Mouse (Mus musculus) frontal cortex, postnatal 25 days (tissue): Measurements from ENCODE around the gene D17H6S53E.
A peak's percentile ranks its signal among the peaks of the same experiment; 100 is the strongest.

Experiments used
- DNase-seq, 2 experiments: peaks; one replicate each; pipeline ENCODE4 v3.0.0; 2022; ENCODE audit warnings: low spot score in 2 of 2

The D17H6S53E gene

DNA sequence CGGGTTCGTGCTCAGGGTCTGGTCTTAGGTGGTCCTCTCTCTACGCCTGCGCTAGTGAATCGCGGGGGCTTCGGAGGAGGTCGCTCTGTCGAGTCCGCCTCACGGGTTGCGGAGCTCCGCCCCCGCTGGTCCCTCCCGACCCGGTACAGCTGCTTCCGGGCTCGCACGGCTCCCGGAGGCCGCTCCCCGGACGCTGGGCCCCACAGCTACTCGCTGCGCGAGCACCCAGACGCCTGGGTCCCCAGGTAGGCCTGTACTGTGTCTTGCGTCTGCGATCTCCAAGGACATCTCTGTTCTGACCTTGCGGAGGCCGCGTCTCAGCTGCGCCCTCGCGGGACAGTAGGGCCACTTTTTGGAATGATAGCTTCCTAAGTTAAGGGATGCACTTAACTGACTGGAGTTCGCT lies at the start of gene D17H6S53E:
Gene D17H6S53E, plus strand, starts transcription at position 168 of the 406 bp plus-strand sequence.
- DNase-seq: peak; percentile 41 to 53

DNA sequence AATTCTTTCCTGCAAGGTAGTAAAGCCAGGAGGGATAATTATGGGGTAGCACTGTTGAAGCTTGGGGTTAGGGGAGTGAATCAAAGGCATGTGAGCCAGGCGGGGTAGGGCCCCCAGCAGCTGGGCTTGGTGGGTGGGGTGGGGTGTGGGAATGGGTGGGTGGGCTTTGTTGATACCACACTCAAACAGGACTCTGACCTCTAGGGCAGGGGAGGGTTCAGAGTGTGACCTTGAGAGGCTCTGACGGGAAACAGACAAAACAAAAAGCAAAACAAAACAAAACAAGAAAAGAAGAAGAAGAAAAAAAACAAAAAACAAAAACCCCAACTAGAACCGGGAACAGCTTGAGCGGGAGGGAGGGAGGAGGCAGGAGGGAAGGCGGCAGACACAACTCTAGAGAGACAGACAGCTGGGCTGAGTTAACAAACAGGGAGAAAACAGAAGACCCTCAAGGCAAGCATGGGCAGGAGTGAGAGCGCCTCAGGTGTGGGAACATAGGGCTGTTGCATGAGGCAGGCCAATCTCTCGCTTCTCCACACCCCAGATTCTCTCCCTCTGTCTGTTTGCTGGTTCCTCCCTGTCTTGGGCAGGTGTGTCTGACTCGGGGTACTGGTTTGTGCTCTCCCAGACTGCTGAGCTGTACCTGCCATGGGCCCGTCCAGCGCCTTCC lies 49.5 kb upstream of the D17H6S53E start, which contains the start of gene Ly6g6e:
Gene Ly6g6e, plus strand, starts transcription at position 396 of the 670 bp plus-strand sequence.
- no peak for DNase-seq

DNA sequence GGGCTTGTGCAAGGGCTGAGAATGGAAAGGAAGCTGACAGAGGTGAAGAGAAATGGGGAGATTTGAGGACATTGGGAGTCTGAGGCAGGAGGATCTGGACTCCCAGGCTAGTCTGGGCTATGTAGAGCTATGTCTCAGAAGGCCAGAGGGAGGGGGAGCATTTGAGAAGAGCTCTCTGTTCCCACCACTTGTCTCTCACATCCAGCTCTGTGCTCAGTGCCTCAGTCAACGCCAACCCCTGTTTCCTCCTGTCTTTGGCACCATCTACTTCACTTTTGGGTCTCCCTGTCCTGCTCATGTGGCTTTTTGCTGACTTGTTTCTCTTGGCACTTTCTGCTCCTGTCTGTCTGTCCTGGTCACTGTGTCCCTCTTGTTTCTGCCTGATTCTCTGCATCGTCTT lies 48.9 kb upstream of the D17H6S53E start:
- DNase-seq: no peak

DNA sequence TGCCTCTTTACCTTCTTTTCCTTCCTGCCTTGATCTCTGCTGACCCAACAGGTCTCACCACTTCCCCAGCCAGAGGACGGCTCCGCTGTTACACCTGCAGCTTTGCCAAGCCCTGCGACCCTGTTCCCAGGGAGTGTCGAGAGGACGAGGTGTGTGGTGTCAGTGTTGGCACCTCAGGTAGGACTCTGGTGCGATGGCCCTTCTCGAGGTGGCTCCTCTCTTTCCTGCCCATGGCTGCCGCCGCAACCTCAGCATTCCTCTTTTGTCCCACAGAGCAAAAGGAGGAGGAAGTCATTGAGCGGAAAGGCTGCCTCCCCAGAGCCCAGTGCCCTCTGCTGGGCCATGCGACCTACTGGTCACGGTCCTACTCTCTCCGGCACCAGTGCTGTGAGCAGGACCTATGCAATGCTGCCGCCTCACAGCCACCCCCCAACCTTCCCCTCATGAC lies 48.4 kb upstream of the D17H6S53E start, which contains the start of gene Ly6g6d:
Gene Ly6g6d, minus strand, starts transcription at position 280 of the 448 bp plus-strand sequence.
- DNase-seq: no peak

DNA sequence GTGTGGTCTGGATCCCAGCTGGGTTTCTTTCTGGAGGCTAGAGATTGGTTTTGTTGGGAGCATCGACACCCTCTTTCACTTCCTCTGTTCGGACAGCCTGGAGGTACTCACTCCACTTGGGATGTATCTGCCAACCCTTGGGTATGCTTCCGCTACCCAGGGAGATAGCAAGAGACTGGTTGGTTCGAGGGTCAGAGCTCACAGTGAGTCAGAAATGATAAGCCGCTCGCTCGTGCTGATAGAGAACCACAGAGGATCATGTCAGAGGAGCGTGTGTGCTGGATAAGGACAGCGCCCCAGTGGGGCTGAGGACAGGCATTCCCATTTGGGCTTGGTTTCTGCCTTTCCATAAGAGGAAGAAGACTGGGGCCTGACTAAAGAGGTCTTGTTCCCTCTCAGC lies 46.4 kb upstream of the D17H6S53E start:
- no peak for DNase-seq

DNA sequence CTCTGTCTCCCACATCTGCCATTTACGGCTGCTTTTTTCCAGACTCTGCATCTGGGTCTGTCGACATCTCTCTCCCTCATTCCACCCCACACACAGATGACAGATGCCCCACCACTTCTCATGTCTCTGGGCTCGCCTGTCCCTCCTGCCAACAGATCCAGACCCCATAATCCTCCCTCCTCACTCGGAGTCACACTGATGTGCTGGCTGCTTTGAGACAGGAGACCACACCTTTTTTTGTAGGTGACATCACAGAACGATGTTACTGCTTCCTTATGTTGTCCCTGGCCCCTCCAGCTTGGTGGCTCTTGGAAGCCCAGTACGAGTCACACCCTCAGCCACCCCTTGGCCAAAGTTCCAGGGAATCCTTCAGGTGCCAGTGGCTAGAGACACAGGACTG lies 45.9 kb upstream of the D17H6S53E start:
- no peak for DNase-seq

DNA sequence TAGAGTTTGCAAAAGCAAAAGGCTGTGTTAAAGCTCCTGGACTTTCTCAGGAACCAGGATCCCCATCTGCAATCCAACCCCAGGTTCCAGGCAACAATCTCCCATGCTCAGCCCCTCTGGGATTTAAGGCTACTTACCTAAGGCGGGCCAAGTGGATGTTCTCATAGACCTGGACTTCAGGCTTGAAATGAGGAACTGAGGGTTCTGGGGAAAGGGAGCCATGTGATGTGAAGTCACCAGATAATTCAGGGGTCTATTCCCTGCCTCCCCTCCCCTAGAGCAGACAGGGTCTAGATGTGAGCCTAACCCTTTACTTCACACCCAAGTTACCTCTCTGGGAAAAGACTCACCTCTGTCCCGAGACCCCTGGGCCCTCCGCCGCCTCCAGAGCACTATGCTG lies 45.5 kb upstream of the D17H6S53E start:
- no peak for DNase-seq

DNA sequence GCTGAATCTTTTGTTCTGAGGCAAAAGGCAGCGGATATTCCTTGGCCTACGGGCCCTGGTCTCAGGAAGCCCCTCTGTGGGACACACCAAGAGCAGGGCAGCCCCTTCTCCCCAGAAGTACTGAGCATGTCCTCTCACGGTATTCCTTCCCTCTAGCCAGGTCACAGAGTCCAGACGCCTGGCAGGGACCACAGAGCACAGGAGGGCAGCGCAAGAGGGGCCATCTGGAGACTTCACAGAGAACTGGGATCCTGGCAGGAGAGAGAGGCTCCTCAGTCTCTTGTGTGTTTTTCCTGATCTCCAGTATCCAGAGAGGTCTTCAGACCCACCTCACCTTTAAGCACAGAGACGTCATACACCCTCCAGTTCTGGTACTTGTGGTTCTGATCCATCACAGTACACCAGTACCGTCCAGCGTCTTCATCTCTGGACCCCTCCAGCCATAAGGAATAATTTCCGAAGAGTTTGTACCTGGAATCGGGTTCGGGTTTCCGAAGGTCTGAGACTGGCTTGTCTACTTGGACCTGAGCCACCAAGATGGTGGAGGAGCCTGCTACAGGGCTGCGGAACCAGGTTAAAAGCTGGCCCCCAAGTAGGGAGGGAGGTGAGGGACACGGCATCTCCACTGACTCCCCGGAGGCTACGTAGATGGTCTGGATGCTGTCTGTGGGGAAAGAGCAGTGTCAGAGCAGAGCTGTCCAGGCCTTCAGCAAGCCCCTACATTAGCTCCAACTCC lies 43.2 kb upstream of the D17H6S53E start:
- no peak for DNase-seq

DNA sequence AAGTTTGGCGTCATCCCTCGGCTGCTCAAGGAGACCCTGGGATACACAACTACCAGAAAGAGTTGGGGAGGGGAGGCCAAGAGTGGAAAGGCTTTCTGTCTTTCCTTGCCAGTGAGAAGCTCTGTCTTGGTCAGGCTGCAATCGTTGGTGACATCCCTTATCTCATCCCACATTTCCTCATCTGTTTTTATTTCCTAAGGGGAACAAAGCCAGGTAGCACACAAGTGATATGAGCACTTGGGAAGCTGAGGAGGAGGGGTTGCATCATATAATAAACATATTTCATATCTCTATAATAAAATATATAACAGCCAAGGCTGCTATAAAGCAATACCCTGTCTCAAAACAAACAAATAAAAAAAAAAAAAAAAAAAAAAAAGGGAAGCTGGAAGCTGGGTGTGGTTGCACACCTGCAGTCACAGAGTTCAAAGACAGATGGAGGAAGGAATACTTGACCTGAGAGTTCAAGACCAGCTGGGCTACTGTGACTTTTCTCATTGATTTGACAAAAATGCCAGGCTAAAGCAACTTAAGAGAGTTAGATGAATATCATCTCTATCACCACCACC lies 42.2 kb upstream of the D17H6S53E start:
- DNase-seq: no peak

DNA sequence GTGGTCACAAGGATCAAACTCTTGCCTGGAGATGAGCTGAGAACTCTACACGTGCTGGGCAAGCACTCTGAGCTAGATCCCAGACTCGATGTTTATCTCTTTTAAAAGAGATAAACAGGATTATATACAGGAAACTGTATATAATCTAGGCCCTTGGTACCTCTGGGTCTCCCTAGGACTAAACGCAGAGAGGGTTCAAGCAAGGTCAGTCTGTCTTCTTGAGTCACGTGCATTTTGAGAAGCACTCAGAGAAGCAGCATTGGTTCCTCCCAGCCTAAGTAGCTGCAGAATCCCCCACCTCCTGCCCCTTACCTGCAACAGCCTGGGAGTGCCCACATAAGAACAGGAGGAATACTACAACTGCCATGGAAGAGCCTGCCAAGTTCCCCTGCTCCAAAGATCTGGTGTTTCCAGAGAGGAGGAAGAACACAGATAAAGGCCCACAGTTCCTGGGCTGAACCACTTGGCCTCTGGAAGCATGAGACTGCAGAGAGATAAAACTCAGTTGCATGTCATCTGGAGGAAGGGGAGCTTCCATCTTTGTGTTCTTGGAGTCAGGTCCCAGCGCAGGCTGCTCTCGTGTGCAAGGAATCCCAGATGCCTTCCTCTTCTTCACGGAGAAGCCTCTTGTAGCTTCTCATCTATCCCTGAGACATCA lies 40.8 kb upstream of the D17H6S53E start, which contains the start of gene Ly6g6f:
Gene Ly6g6f, minus strand, starts transcription at position 403 of the 658 bp plus-strand sequence.
- DNase-seq: no peak

DNA sequence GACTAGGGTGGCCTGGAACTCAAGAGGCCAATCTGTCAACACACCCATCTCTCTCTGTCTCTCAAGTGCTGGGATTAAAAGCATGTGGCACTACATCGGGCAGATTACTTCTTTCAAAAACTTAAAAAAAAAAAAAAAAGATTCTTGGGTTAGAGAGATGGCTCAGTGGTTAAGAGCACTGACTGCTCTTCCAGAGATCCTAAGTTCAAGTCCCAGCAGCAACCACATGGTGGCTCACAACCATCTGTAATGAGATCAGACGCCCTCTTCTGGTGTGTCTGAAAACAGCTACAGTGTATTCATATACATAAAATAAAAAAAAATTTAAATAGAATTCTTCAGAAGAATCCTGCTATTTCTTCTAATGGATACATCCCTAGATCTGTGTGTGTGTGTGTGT lies 38.0 kb upstream of the D17H6S53E start:
- no peak for DNase-seq

DNA sequence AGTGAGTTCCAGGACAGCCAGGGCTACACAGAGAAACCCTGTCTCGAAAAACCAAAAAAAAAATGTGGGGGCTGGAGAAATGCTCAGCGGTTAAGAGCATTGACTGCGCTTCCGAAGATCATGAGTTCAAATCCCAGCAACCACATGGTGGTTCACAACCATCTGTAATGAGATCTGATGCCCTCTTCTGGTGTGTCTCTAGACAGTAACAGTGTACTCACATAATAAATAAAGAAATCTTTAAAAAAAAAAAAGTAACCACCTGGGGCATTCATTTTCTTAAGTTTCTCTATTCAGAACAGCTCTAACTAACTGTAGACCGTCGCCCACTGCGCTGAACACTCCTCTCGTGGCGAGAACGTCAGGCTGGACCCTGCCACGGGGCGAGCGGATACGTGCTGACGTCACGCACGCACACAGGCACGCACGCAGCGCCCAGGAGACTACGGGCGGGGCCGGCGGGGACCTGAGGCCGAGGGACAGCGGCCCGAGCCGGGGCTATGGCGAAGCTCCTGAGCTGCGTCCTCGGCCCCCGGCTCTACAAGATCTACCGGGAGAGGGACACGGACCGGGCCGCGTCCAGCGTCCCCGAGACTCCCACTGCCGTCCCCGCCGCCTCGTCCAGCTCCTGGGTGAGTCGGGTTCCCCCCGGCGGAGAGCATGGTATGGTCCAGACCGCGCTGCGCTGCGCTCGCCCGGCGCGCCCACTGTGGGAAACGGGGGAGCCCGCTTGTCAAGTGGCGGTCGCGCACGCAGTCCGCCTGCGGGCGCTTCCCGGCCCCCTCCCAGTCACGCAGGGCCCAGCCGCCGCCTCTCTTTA lies 37.1 kb upstream of the D17H6S53E start, which contains the start of gene Abhd16a:
Gene Abhd16a, plus strand, starts transcription at position 439 of the 820 bp plus-strand sequence.
- peak; percentile 87 to 91 for DNase-seq

DNA sequence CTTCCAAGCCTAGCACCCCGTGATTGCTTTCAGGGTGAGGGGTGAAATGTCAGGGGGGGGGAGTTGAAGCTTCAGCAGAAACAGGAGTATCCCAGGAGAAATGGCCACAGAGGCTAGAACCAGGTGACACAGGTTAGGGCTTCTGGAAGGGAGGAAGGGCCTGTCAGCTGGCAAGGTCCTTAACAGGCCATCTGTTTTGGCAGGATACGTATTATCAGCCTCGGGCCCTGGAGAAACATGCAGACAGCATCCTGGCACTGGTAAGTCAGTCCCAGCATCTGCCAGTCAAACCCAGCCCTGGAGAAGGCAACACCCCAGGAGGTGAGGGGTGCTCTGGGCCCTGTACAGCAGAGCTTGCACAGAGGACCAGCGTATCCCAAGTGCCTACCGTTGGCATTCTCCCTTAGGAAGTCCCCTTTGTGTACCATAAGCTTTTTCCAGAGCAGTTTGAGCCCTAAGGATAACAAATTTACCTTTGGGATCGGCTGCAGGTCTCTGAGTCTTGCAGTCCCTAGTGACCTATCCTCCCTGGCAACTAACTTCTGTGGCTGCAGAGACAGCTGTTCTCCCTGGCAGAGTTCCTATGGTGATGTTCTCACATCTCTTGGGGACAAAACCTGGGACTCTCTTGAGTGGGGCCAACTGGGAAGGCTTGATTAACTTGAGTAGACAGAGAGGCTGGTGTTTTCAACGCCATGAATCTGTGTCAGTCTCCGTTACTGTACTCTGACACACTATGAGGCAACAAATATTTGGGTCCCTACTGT lies 35.8 kb upstream of the D17H6S53E start:
- DNase-seq: no peak

DNA sequence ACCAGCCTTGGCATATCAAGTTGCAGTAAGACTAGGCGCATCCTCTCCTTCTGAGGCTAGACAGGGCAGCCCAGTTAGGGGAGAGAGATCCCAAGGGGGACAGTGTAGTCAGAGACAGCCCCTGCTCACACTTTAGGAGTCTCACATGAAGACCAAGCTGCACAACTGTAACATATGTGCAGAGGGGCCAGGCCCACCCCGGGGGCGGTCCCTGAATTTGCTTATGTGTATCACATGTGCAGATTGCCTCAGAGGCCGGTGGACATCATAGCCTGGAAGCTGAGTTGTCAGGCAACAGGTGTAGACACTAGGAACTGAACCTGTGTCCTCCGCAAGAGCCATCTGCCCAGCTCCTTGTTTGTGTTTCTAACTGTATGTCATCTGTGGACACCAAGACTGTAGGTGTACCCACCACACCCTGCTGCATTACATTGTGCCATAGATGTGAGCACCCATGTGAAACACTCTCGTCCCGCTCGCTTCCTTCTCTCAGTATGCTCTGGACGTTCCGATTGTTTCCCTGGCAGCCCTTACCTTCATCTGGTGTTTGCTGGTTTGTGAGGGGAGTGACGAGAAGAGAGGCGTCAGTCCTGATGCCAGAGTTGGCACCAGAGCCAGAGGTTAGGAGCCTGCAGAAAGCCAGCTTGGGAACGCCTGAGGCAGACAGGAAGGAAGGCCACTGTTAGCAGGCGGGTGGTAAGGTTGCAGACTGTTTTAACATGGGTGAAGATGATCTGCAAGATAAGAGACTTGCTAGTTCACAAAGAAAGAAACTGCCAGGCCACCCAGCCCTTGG lies 33.6 kb upstream of the D17H6S53E start:
- no peak for DNase-seq

DNA sequence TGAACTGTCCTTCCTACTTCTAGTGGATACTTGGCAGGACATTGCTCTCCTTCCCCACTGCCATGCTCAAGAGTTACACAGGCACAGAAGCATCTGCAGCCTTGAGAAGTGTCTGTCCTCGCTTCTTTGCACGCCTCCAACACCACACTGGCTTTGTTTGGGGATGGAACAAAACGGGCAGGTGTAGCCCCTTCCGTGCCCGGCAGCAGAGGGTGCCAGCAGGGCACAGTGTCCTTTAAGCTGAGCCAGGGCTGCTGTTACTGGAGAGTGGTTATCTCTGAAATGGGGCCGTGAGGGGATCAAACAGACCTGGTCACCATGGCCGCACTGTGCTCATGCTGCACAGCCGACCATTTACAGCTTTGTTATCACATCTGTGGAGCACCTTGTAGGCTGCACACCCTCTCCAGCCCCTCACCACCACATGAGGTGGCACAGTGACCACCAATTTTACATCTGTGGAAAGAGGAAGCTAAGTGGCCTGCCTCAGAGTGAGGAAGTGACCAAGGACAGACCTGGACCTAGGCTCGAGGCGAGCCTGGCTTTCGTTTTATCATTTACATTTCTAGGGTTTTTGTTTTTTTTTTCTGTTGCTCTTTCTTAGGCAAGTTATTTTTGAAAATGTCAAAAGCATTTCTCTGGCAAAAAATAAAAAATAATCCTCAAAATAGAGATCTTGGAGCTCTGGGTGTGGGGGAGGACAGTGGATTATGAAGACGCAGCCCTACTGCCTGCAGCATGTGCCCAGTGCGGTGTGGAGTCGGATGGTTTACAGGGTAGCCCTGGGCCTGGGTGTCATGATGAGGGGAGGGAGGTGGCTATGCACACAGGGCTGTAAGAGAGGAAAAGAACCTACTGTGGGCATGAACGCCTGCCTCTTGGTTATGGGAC lies 31.5 kb upstream of the D17H6S53E start:
- DNase-seq: no peak

DNA sequence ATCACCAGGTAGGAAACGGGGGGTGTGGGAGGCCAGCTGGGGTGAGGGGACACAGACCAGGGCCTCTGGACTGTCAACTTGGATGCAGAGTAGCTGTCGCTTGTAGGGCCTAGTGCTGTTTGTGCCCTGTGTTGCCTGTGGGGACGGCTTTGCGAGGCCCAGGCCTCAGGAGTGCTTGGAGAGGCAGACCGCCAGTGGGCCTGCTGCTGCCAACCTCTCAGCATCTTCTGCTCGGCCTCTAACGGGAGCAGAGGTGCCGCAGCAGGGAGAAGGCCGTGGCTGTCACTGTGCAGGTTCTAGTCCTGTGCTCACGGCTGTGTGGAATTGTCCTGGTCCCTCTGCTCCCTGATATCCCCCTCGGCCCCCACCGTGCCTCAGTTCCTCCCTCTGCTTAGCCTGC lies 29.6 kb upstream of the D17H6S53E start:
- DNase-seq: no peak

DNA sequence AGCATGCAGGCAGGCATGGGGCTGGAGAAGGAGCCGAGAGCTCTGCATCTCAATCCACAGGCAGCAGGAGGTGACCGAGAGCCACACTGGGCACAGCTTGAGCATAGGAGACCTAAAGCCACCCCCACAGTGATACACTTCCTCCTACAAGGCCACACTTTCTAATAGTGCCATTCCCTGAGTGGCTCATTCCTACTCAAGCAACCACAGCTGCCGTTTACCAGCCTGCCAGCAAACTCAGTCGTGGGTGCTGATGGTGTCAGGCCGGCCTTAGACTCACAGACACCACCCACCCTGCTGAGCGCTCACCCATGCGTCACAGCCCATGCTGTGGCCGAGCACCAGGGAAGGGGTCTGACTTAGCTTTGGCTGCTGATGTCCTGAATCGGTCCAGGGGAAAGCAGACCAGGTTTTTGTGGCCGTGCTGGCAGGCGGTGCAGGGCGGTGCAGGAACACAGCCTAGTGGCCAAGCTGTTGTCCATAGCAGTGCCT lies 29.0 kb upstream of the D17H6S53E start:
- no peak for DNase-seq

DNA sequence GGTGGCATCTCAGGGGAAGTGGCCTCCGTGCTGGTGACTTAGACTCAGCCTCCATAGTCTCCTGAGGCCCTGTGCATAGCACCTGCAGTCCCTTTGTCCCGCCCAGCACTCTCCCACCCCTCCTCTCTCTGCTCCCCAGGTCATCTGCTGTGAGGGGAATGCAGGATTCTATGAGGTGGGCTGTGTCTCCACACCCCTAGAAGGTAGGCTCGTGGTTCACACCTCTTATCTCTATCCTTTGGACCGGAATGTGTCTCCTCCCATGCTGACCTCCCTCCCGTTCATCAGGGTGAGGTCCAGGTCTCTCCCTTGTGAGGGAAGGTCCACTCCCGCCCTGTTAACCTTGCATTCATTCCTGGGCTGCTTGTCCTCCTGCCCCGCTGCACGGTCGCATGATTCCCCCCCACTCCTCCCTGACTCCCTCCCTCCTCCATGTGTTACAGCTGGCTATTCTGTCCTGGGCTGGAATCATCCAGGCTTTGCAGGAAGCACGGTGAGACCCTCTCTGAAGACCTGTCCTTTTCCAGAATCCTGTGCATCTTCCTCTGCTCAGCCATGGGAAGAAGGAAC lies 25.9 kb upstream of the D17H6S53E start:
- no peak for DNase-seq
